Mouse (Mus musculus) liver, embryonic 12.5 days (tissue): Measurements from ENCODE around the gene Slc46a3. TPM values are rescaled to one million over a fixed set of nuclear protein-coding genes. Genes with fewer than 3 reads are reported as not detected.
A peak's percentile ranks its signal among the peaks of the same experiment; 100 is the strongest.

Source experiments
- ATAC-seq: fragments of 200-750 bp; cut with Nextera tagmentation; 2 replicates; pipeline ENCODE4 v1.8.0; 2017; ENCODE audit warnings: moderate number of reproducible peaks, mild to moderate bottlenecking, moderate library complexity
- H3K27ac ChIP-seq: fragments of 300-500 bp; sonication (generic); 2 replicates; pipeline ENCODE4 v1.5.1; 2016; ENCODE audit warnings: mild to moderate bottlenecking
- H3K27me3 ChIP-seq: fragments of 300-500 bp; sonication (generic); replicated peaks from 2 replicates; pipeline ENCODE4 v1.6.1; 2016; ENCODE audit warnings: mild to moderate bottlenecking, moderate library complexity
- H3K36me3 ChIP-seq: fragments of 300-500 bp; sonication (generic); 2 replicates; pipeline ENCODE4 v1.6.1; 2016; ENCODE audit warnings: mild to moderate bottlenecking, moderate library complexity
- H3K4me1 ChIP-seq: fragments of 300-500 bp; sonication (generic); 2 replicates; pipeline ENCODE4 v1.6.1; 2016
- H3K4me2 ChIP-seq: fragments of 300-500 bp; sonication (generic); 2 replicates; pipeline ENCODE4 v1.6.1; 2016; ENCODE audit warnings: mild to moderate bottlenecking, moderate library complexity
- H3K4me3 ChIP-seq: fragments of 300-500 bp; sonication (generic); 2 replicates; pipeline ENCODE4 v1.5.1; 2016; ENCODE audit warnings: mild to moderate bottlenecking, moderate library complexity
- H3K9ac ChIP-seq: fragments of 300-500 bp; sonication (generic); 2 replicates; pipeline ENCODE4 v1.6.1; 2016; ENCODE audit warnings: mild to moderate bottlenecking, moderate library complexity
- H3K9me3 ChIP-seq: fragments of 300-500 bp; sonication (generic); replicated peaks from 2 replicates; pipeline ENCODE4 v1.6.1; 2016; ENCODE audit warnings: mild to moderate bottlenecking, moderate library complexity
- WGBS: fragments of 180-500 bp; shearing (Covaris S2); methylation state at CpG from one replicate; pipeline ENCODE4 v1.1.7; 2016; ENCODE audit not compliant: insufficient replicate concordance; 5-methylcytosine and 5-hydroxymethylcytosine counted together
- polyA plus RNA-seq: library from polyadenylated mRNA; unstranded; fragments of >200 nt; fragmentation: Nextera tagmentation; extraction: Ambion mirVana; gene quantifications from 2 replicates; pipeline ENCODE4 v1.2.1, GENCODE M21; 2016

Gene Slc46a3
- polyA plus RNA-seq, 1 experiment from 2014 or later = 10.6 TPM

- 28% methylated on average over 6 of the region's 6 CpGs for WGBS
- Histone ChIP-seq H3K4me3 (peak overlapping the region; percentile 69), H3K36me3 (peaks cover 6% of the 10 kb centered on the region), H3K27me3 (no peaks in the 10 kb centered on the region; the same call in 1 of the 2 replicates), H3K9me3 (no peaks in the 10 kb centered on the region), H3K27ac (peak overlapping the region; percentile 89), H3K4me2 (peak overlapping the region; percentile 82), H3K4me1 (peaks cover 72% of the 10 kb centered on the region), H3K9ac (peak overlapping the region; percentile 87; the same call in 1 of the 2 replicates)
- ATAC-seq = no peak
Measured at GRCm38 (mm10) chr5:147892735-147893134, 1.9 kb downstream of the Slc46a3 start.

GRCm38 (mm10) chr5:147888313-147889297 lies 6.0 kb downstream of the Slc46a3 start:
- Histone ChIP-seq H3K4me1 (peaks cover 51% of the 10 kb centered on the region), H3K27ac (peak overlapping the region; percentile 82), H3K9ac (no peak overlapping the region), H3K36me3 (peaks cover 43% of the 10 kb centered on the region), H3K4me3 (no peak overlapping the region), H3K4me2 (peak overlapping the region; percentile 41), H3K27me3 (no peaks in the 10 kb centered on the region), H3K9me3 (no peaks in the 10 kb centered on the region)
- peak; percentile 94 for ATAC-seq
- WGBS = 20% methylated on average over 10 of the region's 12 CpGs

GRCm38 (mm10) chr5:147883581-147883980 lies 11.0 kb downstream of the Slc46a3 start:
- Histone ChIP-seq H3K4me1 (peaks cover 16% of the 10 kb centered on the region), H3K9ac (no peak overlapping the region), H3K9me3 (0 out of 2 replicates have a peak, but pooled peaks cover 4% of the 10 kb centered on the region), H3K4me2 (no peak overlapping the region), H3K36me3 (peaks cover 83% of the 10 kb centered on the region), H3K27ac (no peak overlapping the region), H3K27me3 (no peaks in the 10 kb centered on the region), H3K4me3 (no peak overlapping the region)
- 89% methylated on average over 6 of the region's 6 CpGs for WGBS
- no peak for ATAC-seq

GRCm38 (mm10) chr5:147879971-147880682 lies 14.5 kb downstream of the Slc46a3 start:
- Histone ChIP-seq H3K4me2 (no peak overlapping the region), H3K4me1 (peaks cover 12% of the 10 kb centered on the region), H3K9me3 (0 out of 2 replicates have a peak, but pooled peaks cover 4% of the 10 kb centered on the region), H3K4me3 (no peak overlapping the region), H3K27ac (0 out of 2 replicates have a peak overlapping the region, but pooled peaks have one; percentile 30), H3K27me3 (no peaks in the 10 kb centered on the region), H3K36me3 (peaks cover 93% of the 10 kb centered on the region), H3K9ac (no peak overlapping the region)
- peak; percentile 59 for ATAC-seq
- 73% methylated on average over 17 of the region's 17 CpGs for WGBS

GRCm38 (mm10) chr5:147877520-147877919 lies 17.1 kb downstream of the Slc46a3 start:
- no peak for ATAC-seq
- H3K4me2 ChIP-seq = no peak overlapping the region
- 0 out of 2 replicates have a peak, but pooled peaks cover 4% of the 10 kb centered on the region for H3K9me3 ChIP-seq
- 79% methylated on average over 6 of the region's 6 CpGs for WGBS
- H3K27me3 ChIP-seq = no peaks in the 10 kb centered on the region
- H3K4me3 ChIP-seq = no peak overlapping the region
- H3K9ac ChIP-seq = no peak overlapping the region
- H3K36me3 ChIP-seq = peaks cover 98% of the 10 kb centered on the region
- no peak overlapping the region for H3K27ac ChIP-seq
- H3K4me1 ChIP-seq = peaks cover 23% of the 10 kb centered on the region

GRCm38 (mm10) chr5:147875210-147875609 lies 19.4 kb downstream of the Slc46a3 start:
- Histone ChIP-seq H3K4me2 (no peak overlapping the region), H3K27ac (no peak overlapping the region), H3K9ac (no peak overlapping the region), H3K9me3 (no peaks in the 10 kb centered on the region), H3K27me3 (no peaks in the 10 kb centered on the region), H3K4me3 (no peak overlapping the region), H3K4me1 (peaks cover 25% of the 10 kb centered on the region), H3K36me3 (peaks cover 99% of the 10 kb centered on the region)
- ATAC-seq = peak; percentile 58
- 70% methylated on average over 8 of the region's 8 CpGs for WGBS

- H3K4me3 ChIP-seq = no peak overlapping the region
- WGBS = 85% methylated on average over 18 of the region's 18 CpGs
- no peak overlapping the region for H3K27ac ChIP-seq
- no peaks in the 10 kb centered on the region for H3K9me3 ChIP-seq
- H3K27me3 ChIP-seq = no peaks in the 10 kb centered on the region
- no peak overlapping the region for H3K9ac ChIP-seq
- ATAC-seq = no peak
- peaks cover 23% of the 10 kb centered on the region for H3K4me1 ChIP-seq
- peaks cover 99% of the 10 kb centered on the region for H3K36me3 ChIP-seq
- no peak overlapping the region for H3K4me2 ChIP-seq
Measured at GRCm38 (mm10) chr5:147874491-147875065, 20.0 kb downstream of the Slc46a3 start.

- no peak overlapping the region for H3K4me3 ChIP-seq
- H3K9me3 ChIP-seq = no peaks in the 10 kb centered on the region
- WGBS = 62% methylated on average over 15 of the region's 15 CpGs
- H3K27ac ChIP-seq = no peak overlapping the region
- no peaks in the 10 kb centered on the region for H3K27me3 ChIP-seq
- peaks cover 31% of the 10 kb centered on the region for H3K4me1 ChIP-seq
- no peak overlapping the region for H3K9ac ChIP-seq
- no peak overlapping the region for H3K4me2 ChIP-seq
- H3K36me3 ChIP-seq = peaks cover 100% of the 10 kb centered on the region
- no peak for ATAC-seq
Measured at GRCm38 (mm10) chr5:147871091-147871820, 23.4 kb downstream of the Slc46a3 start.

GRCm38 (mm10) chr5:147870296-147870695 lies 24.3 kb downstream of the Slc46a3 start:
- Histone ChIP-seq H3K4me1 (peaks cover 33% of the 10 kb centered on the region), H3K4me2 (no peak overlapping the region), H3K27me3 (no peaks in the 10 kb centered on the region), H3K27ac (no peak overlapping the region), H3K36me3 (peaks cover 100% of the 10 kb centered on the region), H3K9me3 (no peaks in the 10 kb centered on the region), H3K4me3 (no peak overlapping the region), H3K9ac (no peak overlapping the region)
- 54% methylated on average over 1 of the region's 1 CpGs for WGBS
- no peak for ATAC-seq

GRCm38 (mm10) chr5:147869568-147869967 lies 25.0 kb downstream of the Slc46a3 start:
- H3K9ac ChIP-seq = no peak overlapping the region
- H3K4me1 ChIP-seq = peaks cover 29% of the 10 kb centered on the region
- peaks cover 100% of the 10 kb centered on the region for H3K36me3 ChIP-seq
- H3K4me2 ChIP-seq = no peak overlapping the region
- WGBS = 76% methylated on average over 6 of the region's 6 CpGs
- H3K27me3 ChIP-seq = no peaks in the 10 kb centered on the region
- ATAC-seq = no peak
- H3K4me3 ChIP-seq = no peak overlapping the region
- no peaks in the 10 kb centered on the region for H3K9me3 ChIP-seq
- H3K27ac ChIP-seq = no peak overlapping the region

GRCm38 (mm10) chr5:147868674-147869073 lies 25.9 kb downstream of the Slc46a3 start:
- H3K36me3 ChIP-seq = peaks cover 100% of the 10 kb centered on the region
- H3K9ac ChIP-seq = no peak overlapping the region
- H3K27ac ChIP-seq = no peak overlapping the region
- no peaks in the 10 kb centered on the region for H3K27me3 ChIP-seq
- peaks cover 24% of the 10 kb centered on the region; the same call in 1 of the 2 replicates for H3K4me1 ChIP-seq
- no peak for ATAC-seq
- H3K9me3 ChIP-seq = no peaks in the 10 kb centered on the region
- H3K4me3 ChIP-seq = no peak overlapping the region
- WGBS = 74% methylated on average over 4 of the region's 4 CpGs
- no peak overlapping the region for H3K4me2 ChIP-seq
